Mouse (Mus musculus) liver, embryonic 16.5 days (tissue): ENCODE data around the gene Slc9a3. TPM values are rescaled to one million over a fixed set of nuclear protein-coding genes. Genes with fewer than 3 reads are reported as not detected.

Source experiments
- ATAC-seq: fragments of 200-750 bp; cut with Nextera tagmentation; 2 replicates; pipeline ENCODE4 v1.8.0; 2017; ENCODE audit warnings: low read depth, mild to moderate bottlenecking, moderate number of reproducible peaks, moderate library complexity
- H3K27ac ChIP-seq: fragments of 300-500 bp; sonication (generic); 2 replicates; pipeline ENCODE4 v1.5.1; 2014; ENCODE audit warnings: mild to moderate bottlenecking, low read length
- H3K27me3 ChIP-seq: fragments of 300-500 bp; sonication (generic); 2 replicates; pipeline ENCODE4 v1.6.1; 2014; ENCODE audit warnings: low read depth, low read length, mixed read lengths; ENCODE audit not compliant: control insufficient read depth, insufficient read depth
- H3K36me3 ChIP-seq: fragments of 300-500 bp; sonication (generic); 2 replicates; pipeline ENCODE4 v1.6.1; 2014; ENCODE audit warnings: mild to moderate bottlenecking; ENCODE audit not compliant: control insufficient read depth, insufficient read depth
- H3K4me1 ChIP-seq: fragments of 300-500 bp; sonication (generic); 2 replicates; pipeline ENCODE4 v1.6.1; 2014; ENCODE audit warnings: low read depth, low read length, mixed read lengths; ENCODE audit not compliant: control insufficient read depth
- H3K4me2 ChIP-seq: fragments of 300-500 bp; sonication (generic); 2 replicates; pipeline ENCODE4 v1.6.1; 2014; ENCODE audit warnings: low read depth, low read length, mixed read lengths
- H3K4me3 ChIP-seq: fragments of 300-500 bp; sonication (generic); 2 replicates; pipeline ENCODE4 v1.5.1; 2014; ENCODE audit warnings: low read depth, mild to moderate bottlenecking, low read length
- H3K9ac ChIP-seq: fragments of 300-500 bp; sonication (generic); 2 replicates; pipeline ENCODE4 v1.6.1; 2014; ENCODE audit warnings: low read depth, low read length
- H3K9me3 ChIP-seq: fragments of 300-500 bp; sonication (generic); replicated peaks from 2 replicates; pipeline ENCODE4 v1.6.1; 2016; ENCODE audit warnings: low read length; ENCODE audit not compliant: control insufficient read depth
- WGBS: fragments of 180-500 bp; shearing (Covaris S2); extraction: QIAGEN DNeasy Blood & Tissue Kit; methylation state at CpG from one replicate; pipeline ENCODE4 v1.1.7; 2014; ENCODE audit not compliant: insufficient replicate concordance; 5-methylcytosine and 5-hydroxymethylcytosine counted together
- polyA plus RNA-seq: library from polyadenylated mRNA; unstranded; fragments of >200 nt; fragmentation: Nextera tagmentation; extraction: Ambion mirVana; gene quantifications from 2 replicates; pipeline ENCODE4 v1.2.1, GENCODE M21; 2015

The Slc9a3 gene
- polyA plus RNA-seq, 1 experiment from 2014 or later = 0.02 TPM

DNA sequence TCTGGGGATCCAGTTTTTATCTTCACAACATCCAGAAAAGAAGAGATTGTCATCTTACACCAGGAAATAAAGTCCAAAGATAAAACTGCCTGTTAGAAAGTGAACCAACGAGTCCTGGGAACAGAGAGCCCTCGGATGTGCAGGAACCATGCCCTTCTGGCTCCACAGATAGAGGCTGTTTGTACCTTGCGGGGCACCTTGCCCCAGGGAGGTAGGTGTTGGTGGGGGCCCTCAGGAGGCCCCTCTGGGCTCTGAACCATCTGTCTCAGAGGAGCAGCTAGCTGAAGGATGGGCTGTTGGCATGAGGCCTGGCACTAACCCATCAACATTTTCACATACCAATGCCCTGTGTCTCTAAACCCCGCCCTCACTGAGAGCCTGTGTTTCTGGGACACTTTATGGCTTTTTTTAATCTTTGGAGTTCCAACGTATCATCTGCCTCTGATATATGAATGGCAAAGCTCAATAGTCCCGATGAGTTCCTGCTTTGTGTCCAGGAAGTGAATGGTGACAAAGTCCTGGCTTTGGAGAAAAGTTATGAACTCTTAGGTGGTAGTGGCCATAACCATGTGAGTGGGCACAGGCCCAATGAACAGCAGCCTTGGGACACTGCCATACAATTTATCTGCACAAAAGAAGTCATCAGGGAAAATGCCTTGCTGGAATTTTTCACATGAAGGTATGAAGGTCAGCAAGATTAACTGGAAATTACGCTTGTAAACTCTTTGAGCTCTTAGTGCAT lies 17.8 kb downstream of the Slc9a3 start:
- no peaks in the 10 kb centered on the region for H3K36me3 ChIP-seq
- no peak overlapping the region for H3K27ac ChIP-seq
- no peak for ATAC-seq
- no peak overlapping the region for H3K4me3 ChIP-seq
- H3K9me3 ChIP-seq = no peaks in the 10 kb centered on the region
- H3K4me1 ChIP-seq = no peaks in the 10 kb centered on the region
- no peak overlapping the region for H3K9ac ChIP-seq
- no peak overlapping the region for H3K4me2 ChIP-seq
- H3K27me3 ChIP-seq = no peaks in the 10 kb centered on the region
- WGBS = 58% methylated on average over 7 of the region's 7 CpGs

DNA sequence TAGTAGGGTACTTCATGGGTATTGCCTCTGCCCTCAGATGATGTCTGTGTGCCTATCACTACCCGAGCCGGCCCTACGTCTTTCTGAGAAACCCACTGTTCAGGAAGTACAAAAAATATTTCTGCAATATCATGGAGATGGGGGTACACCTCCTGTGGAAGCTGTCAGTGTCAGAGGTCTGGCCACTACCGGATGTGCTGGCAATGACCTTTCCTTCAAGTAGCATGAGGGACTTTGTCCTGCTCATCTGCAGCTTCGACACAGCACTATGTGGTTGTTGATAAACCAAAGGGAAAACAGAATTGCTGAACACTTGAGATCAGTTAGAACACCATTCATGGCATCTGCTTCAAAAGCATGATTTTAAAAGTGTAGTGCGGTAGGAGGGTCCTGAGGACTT lies 19.5 kb downstream of the Slc9a3 start:
- Histone ChIP-seq H3K4me1 (no peaks in the 10 kb centered on the region), H3K9me3 (no peaks in the 10 kb centered on the region), H3K4me3 (no peak overlapping the region), H3K36me3 (no peaks in the 10 kb centered on the region), H3K27ac (no peak overlapping the region), H3K9ac (no peak overlapping the region), H3K4me2 (no peak overlapping the region), H3K27me3 (no peaks in the 10 kb centered on the region)
- 67% methylated on average over 6 of the region's 6 CpGs for WGBS
- ATAC-seq = no peak

DNA sequence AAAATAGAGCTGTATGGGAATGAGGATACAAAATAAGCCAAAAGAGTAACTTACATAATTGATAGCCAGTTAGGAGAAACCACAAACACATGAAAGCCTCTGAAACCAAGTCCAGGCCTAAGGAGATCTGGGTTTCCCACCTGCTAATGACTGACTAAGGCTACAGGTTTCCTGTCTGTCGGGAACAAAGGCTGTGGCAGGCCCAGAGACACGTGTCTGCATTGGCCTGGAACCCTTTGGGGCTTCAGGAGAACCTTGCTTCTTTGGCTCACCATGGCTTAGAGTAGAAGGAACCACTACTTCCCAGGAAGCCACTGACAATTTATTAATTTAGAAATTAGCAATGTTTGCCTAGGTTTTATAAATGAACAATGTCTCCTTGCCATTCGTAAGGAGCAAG lies 22.0 kb downstream of the Slc9a3 start:
- Histone ChIP-seq H3K27ac (no peak overlapping the region), H3K36me3 (no peaks in the 10 kb centered on the region), H3K4me1 (no peaks in the 10 kb centered on the region), H3K27me3 (no peaks in the 10 kb centered on the region), H3K9ac (no peak overlapping the region), H3K9me3 (no peaks in the 10 kb centered on the region), H3K4me3 (no peak overlapping the region), H3K4me2 (no peak overlapping the region)
- WGBS = 50% methylated on average over 3 of the region's 3 CpGs
- ATAC-seq = no peak

DNA sequence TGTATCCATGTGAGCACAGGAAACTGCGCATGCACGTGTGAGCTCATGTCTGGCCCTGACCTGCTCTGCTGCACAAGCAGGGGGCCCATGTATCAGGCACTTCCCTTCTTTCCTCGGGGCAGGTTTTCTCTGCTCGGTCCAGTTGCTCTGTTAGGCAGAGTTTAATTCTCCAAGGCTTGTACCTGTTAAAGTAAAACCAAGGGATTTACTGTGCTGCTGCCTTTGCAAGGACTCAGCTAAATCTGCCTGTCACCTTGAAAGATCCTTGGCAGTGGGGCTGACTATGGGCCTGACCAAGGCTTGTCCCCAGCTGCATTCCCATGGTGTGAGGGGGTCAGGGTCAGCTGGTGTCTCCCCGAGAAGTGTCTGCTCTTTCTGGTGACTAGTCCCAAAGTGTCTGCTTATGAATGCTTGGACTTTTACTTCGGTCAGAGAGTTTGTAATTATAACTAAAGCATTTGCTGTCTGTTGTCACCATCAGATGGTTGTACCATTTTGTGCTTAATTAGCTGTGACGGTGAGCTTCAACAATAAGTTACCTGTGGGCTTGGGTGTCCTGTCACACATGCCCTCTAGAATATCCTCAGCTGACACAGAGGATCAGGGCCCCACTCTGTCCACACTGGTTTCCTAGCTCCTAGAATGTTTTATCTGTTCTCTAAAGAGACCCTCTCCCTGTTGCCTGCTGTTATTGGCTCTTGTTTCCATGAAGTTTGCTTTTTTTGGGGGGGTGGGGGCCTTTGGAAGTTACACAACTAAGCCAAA lies 23.0 kb downstream of the Slc9a3 start:
- H3K36me3 ChIP-seq = no peaks in the 10 kb centered on the region
- H3K27ac ChIP-seq = no peak overlapping the region
- no peak overlapping the region for H3K4me3 ChIP-seq
- H3K4me1 ChIP-seq = no peaks in the 10 kb centered on the region
- H3K4me2 ChIP-seq = no peak overlapping the region
- H3K27me3 ChIP-seq = no peaks in the 10 kb centered on the region
- no peaks in the 10 kb centered on the region for H3K9me3 ChIP-seq
- WGBS = 54% methylated on average over 7 of the region's 7 CpGs
- H3K9ac ChIP-seq = no peak overlapping the region
- no peak for ATAC-seq

DNA sequence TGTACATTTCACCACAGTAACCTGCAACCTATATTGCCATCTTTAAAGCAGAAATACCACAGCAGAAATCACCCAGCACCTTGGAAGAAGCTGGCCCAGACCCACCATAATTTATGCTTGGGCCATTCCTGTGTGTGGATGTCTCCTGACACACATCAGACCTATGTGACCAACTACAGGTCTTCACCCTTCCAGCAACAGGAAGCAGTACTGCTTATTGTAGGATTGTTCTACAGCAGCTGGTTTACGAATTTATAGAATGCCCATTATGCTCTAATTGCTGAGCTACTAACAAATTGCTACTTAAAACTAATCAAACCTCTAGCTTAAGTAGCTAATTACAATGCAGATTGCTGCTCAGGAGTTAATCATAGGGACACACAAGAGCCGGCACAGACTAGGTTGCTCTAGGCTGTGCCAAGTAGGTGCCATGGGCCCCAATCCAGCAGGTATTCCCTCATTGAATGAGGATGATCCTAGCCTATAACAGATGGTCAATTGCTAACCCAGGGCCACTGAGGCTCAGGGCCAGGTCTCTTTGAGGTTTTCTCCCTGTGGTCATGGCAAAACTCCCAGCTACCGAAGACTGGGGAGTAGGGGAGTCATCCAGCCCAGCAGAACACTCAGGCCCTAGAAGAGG lies 24.8 kb downstream of the Slc9a3 start:
- WGBS = 65% methylated on average over 3 of the region's 3 CpGs
- ATAC-seq = no peak
- H3K27ac ChIP-seq = no peak overlapping the region

DNA sequence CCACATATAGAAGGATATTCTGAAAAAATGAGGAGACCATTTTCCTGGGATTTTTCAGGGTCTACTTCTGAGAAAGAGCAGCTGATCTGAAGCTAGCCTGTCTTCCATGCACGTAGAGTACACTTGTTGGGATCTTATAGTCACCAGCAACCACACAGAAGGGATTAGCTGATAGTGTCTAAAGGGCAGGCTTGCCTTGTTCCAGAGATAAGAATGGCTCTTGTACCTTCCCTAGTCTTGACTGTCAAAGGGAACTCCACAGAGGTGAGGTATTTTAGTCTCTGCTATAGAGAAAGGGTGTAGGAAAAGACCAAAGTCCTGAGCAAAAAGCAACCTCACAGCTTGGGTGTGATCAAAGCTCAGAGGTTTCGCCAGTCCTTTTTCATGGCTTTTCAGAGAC lies 26.1 kb downstream of the Slc9a3 start:
- H3K4me3 ChIP-seq = no peak overlapping the region
- H3K4me1 ChIP-seq = no peaks in the 10 kb centered on the region
- H3K9ac ChIP-seq = no peak overlapping the region
- no peaks in the 10 kb centered on the region for H3K9me3 ChIP-seq
- no peaks in the 10 kb centered on the region for H3K36me3 ChIP-seq
- H3K27ac ChIP-seq = no peak overlapping the region
- H3K4me2 ChIP-seq = no peak overlapping the region
- no peaks in the 10 kb centered on the region for H3K27me3 ChIP-seq
- peak; percentile 75 for ATAC-seq
- WGBS = 49% methylated on average over 2 of the region's 2 CpGs

More for the DNA sequence above, 24.8 kb downstream of the Slc9a3 start:
- no peaks in the 10 kb centered on the region for H3K27me3 ChIP-seq
- H3K9me3 ChIP-seq = no peaks in the 10 kb centered on the region
- H3K9ac ChIP-seq = no peak overlapping the region
- H3K4me3 ChIP-seq = no peak overlapping the region
- H3K4me2 ChIP-seq = no peak overlapping the region
- H3K36me3 ChIP-seq = no peaks in the 10 kb centered on the region
- no peaks in the 10 kb centered on the region for H3K4me1 ChIP-seq

DNA sequence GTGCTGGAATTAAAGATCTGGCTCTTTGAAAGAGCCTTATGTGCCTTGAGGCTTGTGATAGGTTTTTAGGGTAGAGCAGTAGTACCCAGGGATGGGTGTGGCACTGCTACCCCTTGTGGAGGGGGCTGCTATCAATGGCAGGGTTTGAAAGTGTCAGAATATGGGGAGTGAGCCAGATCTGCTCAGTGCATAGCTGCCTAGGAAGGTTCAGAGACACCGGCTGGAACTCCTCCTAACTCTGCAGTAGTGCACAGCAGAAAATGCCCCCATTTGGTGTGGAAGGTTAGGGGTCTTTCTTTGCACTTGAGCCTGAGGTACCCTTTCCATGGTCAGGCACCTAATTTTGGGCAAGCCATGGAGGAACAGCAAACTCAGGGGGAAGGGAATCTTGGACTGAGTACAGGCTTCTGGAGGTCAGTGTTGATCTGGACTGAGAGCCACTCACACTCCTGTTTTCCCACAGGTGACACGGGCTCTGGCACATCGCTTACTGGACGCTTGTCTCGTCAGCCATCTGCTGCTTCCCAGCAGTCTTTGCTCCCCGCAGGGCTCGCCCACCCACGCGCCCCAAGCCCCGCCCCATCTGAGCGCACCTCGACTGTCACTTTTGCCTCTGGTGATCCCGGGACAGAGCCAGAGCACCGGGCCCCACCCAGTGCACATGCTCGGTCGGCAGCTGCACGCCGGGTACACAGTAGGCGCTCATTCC lies 45.2 kb downstream of the Slc9a3 start:
- ATAC-seq = peak; percentile 88
- Histone ChIP-seq H3K9ac (peak overlapping the region; percentile 56), H3K4me1 (peaks cover 10% of the 10 kb centered on the region), H3K27ac (no peak overlapping the region), H3K4me2 (peak overlapping the region; percentile 70), H3K4me3 (peak overlapping the region; percentile 57), H3K9me3 (no peaks in the 10 kb centered on the region), H3K36me3 (peaks cover 3% of the 10 kb centered on the region), H3K27me3 (no peaks in the 10 kb centered on the region)
- WGBS = 8% methylated on average over 19 of the region's 19 CpGs

DNA sequence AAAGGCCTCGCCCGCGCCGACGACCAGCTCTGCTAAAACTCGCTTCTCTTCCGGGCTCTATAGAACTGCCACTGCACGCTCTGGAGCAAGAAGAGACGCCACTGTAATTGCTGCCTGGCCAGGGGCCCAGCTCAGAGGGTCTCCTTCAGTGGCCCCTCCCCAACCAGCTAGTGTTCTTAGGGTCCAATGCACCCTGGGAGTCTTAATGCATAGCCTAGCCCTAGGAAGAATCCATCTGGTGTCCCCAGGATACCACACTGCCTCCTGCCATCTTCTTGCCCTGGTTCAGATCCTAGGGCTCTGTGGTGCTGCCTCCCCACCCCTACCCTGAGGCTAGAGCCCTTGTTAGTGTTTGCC lies 45.8 kb downstream of the Slc9a3 start:
- H3K36me3 ChIP-seq = peaks cover 7% of the 10 kb centered on the region
- peak overlapping the region; percentile 56 for H3K9ac ChIP-seq
- peaks cover 10% of the 10 kb centered on the region for H3K4me1 ChIP-seq
- H3K4me3 ChIP-seq = peak overlapping the region; percentile 57
- H3K27ac ChIP-seq = no peak overlapping the region
- no peaks in the 10 kb centered on the region for H3K9me3 ChIP-seq
- H3K4me2 ChIP-seq = peak overlapping the region; percentile 70
- no peaks in the 10 kb centered on the region for H3K27me3 ChIP-seq
- ATAC-seq = no peak
- 8% methylated on average over 9 of the region's 9 CpGs for WGBS
